Mouse (Mus musculus) C3H10T1/2 (cell line): ENCODE data around the gene Lce1e. TPM values are rescaled to one million over a fixed set of nuclear protein-coding genes. Genes with fewer than 3 reads are reported as not detected.

Experiments used
- polyA plus RNA-seq, 2 experiments: library from polyadenylated mRNA; unstranded; fragments of >200 nt; fragmentation: generic; extraction: Trizol; gene quantifications; one replicate each; pipeline ENCODE4 v1.2.1; 2012; ENCODE audit warnings: missing spikeins in 2 of 2

The Lce1e gene
- not detected for polyA plus RNA-seq

DNA sequence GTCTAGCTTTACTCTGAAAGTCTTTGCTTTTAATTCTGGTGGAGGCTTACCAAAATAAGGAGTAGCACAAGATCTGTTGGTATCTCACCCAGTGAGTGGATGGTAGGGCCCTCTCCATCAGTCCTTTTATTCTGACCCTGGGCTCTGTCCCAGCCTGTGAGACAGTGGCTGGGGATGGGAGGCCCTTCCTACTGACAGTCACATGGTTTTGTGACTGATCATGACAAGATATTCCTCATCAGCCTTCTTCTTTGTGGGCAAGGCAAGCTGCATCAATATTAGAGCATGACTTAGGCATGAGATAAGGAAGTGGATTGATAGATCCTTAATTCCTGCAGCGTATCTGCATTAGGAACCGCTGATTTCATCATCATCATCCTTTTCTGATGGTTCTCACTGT lies at the start of gene Lce1e:
Gene Lce1e (minus strand): TSS at position 101 of the 400 bp plus-strand sequence.

GRCm38 (mm10) chr3:92752238-92752637 lies 43.4 kb upstream of the Lce1e start, which contains the start of gene Lce1g:
Gene Lce1g, minus strand, starts transcription at chr3:92752338.

GRCm38 (mm10) chr3:92738996-92739395 lies 30.1 kb upstream of the Lce1e start, which contains the start of gene Gm38119:
Gene Gm38119, minus strand, starts transcription at chr3:92739096.

DNA sequence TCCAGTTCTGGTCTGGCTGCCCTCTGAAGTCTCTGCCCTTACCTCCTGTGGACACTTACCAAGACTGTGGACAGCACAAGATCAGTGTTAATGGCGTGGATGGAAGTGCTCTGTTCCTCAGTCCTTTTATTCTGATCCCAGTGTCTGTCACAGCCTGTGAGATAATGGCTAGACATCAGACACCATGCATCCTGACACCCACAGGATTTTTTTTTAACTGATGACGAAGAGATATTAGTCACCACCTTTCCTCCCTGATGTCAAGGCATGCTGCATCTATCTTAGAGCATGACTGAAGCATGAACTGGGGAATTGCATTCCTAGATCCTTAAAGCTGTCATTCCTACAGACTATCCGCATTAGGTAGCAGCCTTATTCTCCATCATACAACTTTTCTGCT lies 11.4 kb upstream of the Lce1e start, which contains the start of gene Lce1f:
Gene Lce1f (minus strand): TSS at position 101 of the 400 bp plus-strand sequence.

DNA sequence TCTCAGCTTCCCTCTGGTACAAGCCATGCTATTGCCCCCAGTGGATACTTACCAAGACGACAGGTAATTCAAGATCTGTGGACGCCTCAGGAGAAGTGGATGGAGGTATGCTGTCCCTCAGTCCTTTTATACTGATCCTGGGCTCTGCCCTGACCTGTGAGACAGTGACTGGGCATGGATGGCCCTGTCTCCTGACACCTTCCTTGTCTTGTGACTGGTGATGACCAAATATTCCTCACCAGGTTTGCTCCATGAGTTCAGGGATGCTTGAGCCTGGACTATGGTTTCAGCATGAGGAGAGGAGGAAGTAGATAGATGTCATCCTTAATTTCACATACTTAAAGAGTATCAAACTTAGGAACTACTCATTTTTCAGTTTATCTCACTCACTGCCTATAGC lies 21.8 kb downstream of the Lce1e start, which contains the start of gene Lce1d:
Gene Lce1d (minus strand): TSS at position 101 of the 400 bp plus-strand sequence.

GRCm38 (mm10) chr3:92678947-92679346 lies 29.9 kb downstream of the Lce1e start, which contains the start of gene Lce1c:
Gene Lce1c, plus strand, starts transcription at chr3:92679247.

DNA sequence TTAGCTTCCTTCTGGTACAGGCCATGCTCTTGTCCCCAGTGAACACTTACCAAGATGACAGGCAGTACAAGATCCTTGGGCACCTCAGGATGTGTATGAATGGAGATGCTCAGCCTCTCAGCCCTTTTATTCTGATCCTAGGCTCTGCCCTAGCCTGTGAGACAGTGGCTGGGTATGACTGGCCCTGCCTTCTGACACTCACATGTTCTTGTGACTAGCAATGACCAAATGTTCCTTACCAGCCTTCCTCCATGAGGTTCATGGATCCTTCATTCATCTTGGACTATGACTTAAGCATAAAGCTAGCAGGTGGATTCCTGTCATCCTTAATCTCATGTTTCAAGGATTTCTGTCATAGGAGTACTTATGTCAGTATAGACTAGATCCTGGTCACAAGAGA lies 38.7 kb downstream of the Lce1e start, which contains the start of gene Lce1a2:
Gene Lce1a2 (minus strand): TSS at position 101 of the 400 bp plus-strand sequence.

Other genes starting within 250 kb of the Lce1e start
- gene Sprr1a, start 223.2 kb downstream of the Lce1e start, polyA plus RNA-seq: 10 to 100 TPM in 1 of 2 experiments, 1 to 10 TPM in 1; 4.8 to 21.7 TPM
- gene Sprr4, start 208.6 kb downstream of the Lce1e start, polyA plus RNA-seq: not detected
- not detected for gene 2310046K23Rik, start 174.6 kb downstream of the Lce1e start, polyA plus RNA-seq
- under 1 TPM; 0.01 to 0.02 TPM for gene Ivl, start 135.3 kb downstream of the Lce1e start, polyA plus RNA-seq
- not detected for gene Smcp, start 120.1 kb downstream of the Lce1e start, polyA plus RNA-seq
- gene 2210017I01Rik, start 101.6 kb downstream of the Lce1e start, polyA plus RNA-seq: not detected
- not detected for gene Lce6a, start 87.4 kb downstream of the Lce1e start, polyA plus RNA-seq
- not detected for gene Lce1a1, start 60.8 kb downstream of the Lce1e start, polyA plus RNA-seq
- gene Lce1b, start 52.1 kb downstream of the Lce1e start, polyA plus RNA-seq: not detected
- not detected for gene Lce1a2, start 38.8 kb downstream of the Lce1e start, polyA plus RNA-seq
- not detected for gene Lce1c, start 29.8 kb downstream of the Lce1e start, polyA plus RNA-seq
- gene Lce1d, start 21.9 kb downstream of the Lce1e start, polyA plus RNA-seq: not detected
- gene Lce1f, start 11.3 kb upstream of the Lce1e start, polyA plus RNA-seq: not detected
- not detected for gene Gm38119, start 30.0 kb upstream of the Lce1e start, polyA plus RNA-seq
- under 1 TPM in 1 of 2 experiments, not detected in 1; 0.39 TPM for gene Lce1g, start 43.3 kb upstream of the Lce1e start, polyA plus RNA-seq
- under 1 TPM in 1 of 2 experiments, not detected in 1; 0.08 TPM for gene Lce1h, start 56.0 kb upstream of the Lce1e start, polyA plus RNA-seq
- not detected for gene Lce1i, start 69.8 kb upstream of the Lce1e start, polyA plus RNA-seq
- not detected for gene Lce1j, start 81.4 kb upstream of the Lce1e start, polyA plus RNA-seq
- gene Lce1k, start 98.8 kb upstream of the Lce1e start, polyA plus RNA-seq: not detected
- under 1 TPM in 1 of 2 experiments, not detected in 1; 0.04 TPM for gene Kprp, start 118.2 kb upstream of the Lce1e start, polyA plus RNA-seq
- gene Lce1l, start 142.2 kb upstream of the Lce1e start, polyA plus RNA-seq: not detected
- not detected for gene 2310050C09Rik, start 161.1 kb upstream of the Lce1e start, polyA plus RNA-seq
- not detected for gene Lce3a, start 217.2 kb upstream of the Lce1e start, polyA plus RNA-seq
- not detected for gene Lce3b, start 223.9 kb upstream of the Lce1e start, polyA plus RNA-seq
- gene Lce3c, start 235.4 kb upstream of the Lce1e start, polyA plus RNA-seq: not detected
- gene Lce3d, start 248.3 kb upstream of the Lce1e start, polyA plus RNA-seq: not detected